Mouse (Mus musculus): ENCODE results near the gene Dock10. TPM values are rescaled to one million over a fixed set of nuclear protein-coding genes. Genes with fewer than 3 reads are reported as not detected.

The Dock10 gene
- polyA plus RNA-seq, 1 experiment from 2014 or later: 2.2 TPM

- H3K4me2 ChIP-seq: no peak overlapping the region
- no peaks in the 10 kb centered on the region for H3K9me3 ChIP-seq (replicated peaks)
- no peak for DNase-seq
- WGBS (ENCODE audit: insufficient replicate concordance): 63% methylated on average over 1 of the region's 1 CpGs
- H3K9ac ChIP-seq: no peak overlapping the region
- no peaks in the 10 kb centered on the region for H3K27me3 ChIP-seq
- no peak overlapping the region for H3K4me3 ChIP-seq (replicated peaks)
- no peak for ATAC-seq (ENCODE audit: low read depth)
- H3K4me1 ChIP-seq (replicated peaks): no peaks in the 10 kb centered on the region
- H3K36me3 ChIP-seq: no peaks in the 10 kb centered on the region
- no peak overlapping the region for H3K27ac ChIP-seq
Measured at GRCm38 (mm10) chr1:80654177-80654576, 104.2 kb downstream of the Dock10 start.

GRCm38 (mm10) chr1:80652803-80653202, 105.5 kb downstream of the Dock10 start:
- H3K36me3 ChIP-seq: no peaks in the 10 kb centered on the region
- H3K9me3 ChIP-seq (replicated peaks): no peaks in the 10 kb centered on the region
- no peak for DNase-seq
- no peaks in the 10 kb centered on the region for H3K4me1 ChIP-seq (replicated peaks)
- H3K4me2 ChIP-seq: no peak overlapping the region
- ATAC-seq (ENCODE audit: low read depth): no peak
- no peak overlapping the region for H3K4me3 ChIP-seq (replicated peaks)
- H3K27ac ChIP-seq: no peak overlapping the region
- no peaks in the 10 kb centered on the region for H3K27me3 ChIP-seq
- no peak overlapping the region for H3K9ac ChIP-seq

- Histone ChIP-seq H3K9me3 (replicated peaks) (no peaks in the 10 kb centered on the region), H3K4me3 (replicated peaks) (no peak overlapping the region), H3K27me3 (no peaks in the 10 kb centered on the region), H3K36me3 (no peaks in the 10 kb centered on the region), H3K27ac (no peak overlapping the region), H3K9ac (no peak overlapping the region), H3K4me1 (replicated peaks) (no peaks in the 10 kb centered on the region), H3K4me2 (no peak overlapping the region)
- 62% methylated on average over 2 of the region's 2 CpGs for WGBS (ENCODE audit: insufficient replicate concordance)
- ATAC-seq (ENCODE audit: low read depth): no peak
- no peak for DNase-seq
Measured at GRCm38 (mm10) chr1:80652083-80652482, 106.2 kb downstream of the Dock10 start.

GRCm38 (mm10) chr1:80646602-80647001, 111.7 kb downstream of the Dock10 start:
- H3K4me3 ChIP-seq (replicated peaks): no peak overlapping the region
- H3K9me3 ChIP-seq (replicated peaks): no peaks in the 10 kb centered on the region
- H3K27ac ChIP-seq: no peak overlapping the region
- ATAC-seq (ENCODE audit: low read depth) (no peak), DNase-seq (no peak)
- WGBS (ENCODE audit: insufficient replicate concordance): 9% methylated on average over 3 of the region's 3 CpGs
- H3K9ac ChIP-seq: no peak overlapping the region
- H3K27me3 ChIP-seq: no peaks in the 10 kb centered on the region
- no peak overlapping the region for H3K4me2 ChIP-seq
- H3K36me3 ChIP-seq: no peaks in the 10 kb centered on the region
- H3K4me1 ChIP-seq (replicated peaks): no peaks in the 10 kb centered on the region; the same call in 1 of the 2 replicates

GRCm38 (mm10) chr1:80643866-80644451, 114.4 kb downstream of the Dock10 start:
- Histone ChIP-seq H3K4me2 (no peak overlapping the region), H3K36me3 (no peaks in the 10 kb centered on the region), H3K9me3 (replicated peaks) (no peaks in the 10 kb centered on the region), H3K27ac (no peak overlapping the region), H3K4me1 (replicated peaks) (no peaks in the 10 kb centered on the region; the same call in 1 of the 2 replicates), H3K27me3 (no peaks in the 10 kb centered on the region), H3K9ac (no peak overlapping the region), H3K4me3 (replicated peaks) (no peak overlapping the region)
- DNase-seq: no peak
- no peak for ATAC-seq (ENCODE audit: low read depth)
- WGBS (ENCODE audit: insufficient replicate concordance): 55% methylated on average over 4 of the region's 4 CpGs

GRCm38 (mm10) chr1:80641832-80642231, 116.5 kb downstream of the Dock10 start:
- H3K36me3 ChIP-seq: no peaks in the 10 kb centered on the region
- H3K27ac ChIP-seq: no peak overlapping the region
- H3K27me3 ChIP-seq: no peaks in the 10 kb centered on the region
- ATAC-seq (ENCODE audit: low read depth) (no peak), DNase-seq (no peak)
- no peaks in the 10 kb centered on the region for H3K9me3 ChIP-seq (replicated peaks)
- H3K9ac ChIP-seq: no peak overlapping the region
- no peak overlapping the region for H3K4me2 ChIP-seq
- no peak overlapping the region for H3K4me3 ChIP-seq (replicated peaks)
- no peaks in the 10 kb centered on the region; the same call in 1 of the 2 replicates for H3K4me1 ChIP-seq (replicated peaks)
- WGBS (ENCODE audit: insufficient replicate concordance): 63% methylated on average over 3 of the region's 3 CpGs

GRCm38 (mm10) chr1:80641288-80641687, 117.0 kb downstream of the Dock10 start:
- no peak for DNase-seq
- H3K27ac ChIP-seq: no peak overlapping the region
- WGBS (ENCODE audit: insufficient replicate concordance): 46% methylated on average over 1 of the region's 1 CpGs
- H3K9ac ChIP-seq: no peak overlapping the region
- H3K4me2 ChIP-seq: no peak overlapping the region
- no peak for ATAC-seq (ENCODE audit: low read depth)
- no peaks in the 10 kb centered on the region for H3K27me3 ChIP-seq
- H3K4me1 ChIP-seq (replicated peaks): no peaks in the 10 kb centered on the region; the same call in 1 of the 2 replicates
- H3K36me3 ChIP-seq: no peaks in the 10 kb centered on the region
- no peaks in the 10 kb centered on the region for H3K9me3 ChIP-seq (replicated peaks)
- H3K4me3 ChIP-seq (replicated peaks): no peak overlapping the region

GRCm38 (mm10) chr1:80639553-80639952, 118.8 kb downstream of the Dock10 start:
- Histone ChIP-seq H3K9me3 (replicated peaks) (no peaks in the 10 kb centered on the region), H3K4me3 (replicated peaks) (no peak overlapping the region), H3K27ac (no peak overlapping the region), H3K36me3 (no peaks in the 10 kb centered on the region), H3K9ac (no peak overlapping the region), H3K4me2 (no peak overlapping the region), H3K4me1 (replicated peaks) (no peaks in the 10 kb centered on the region; the same call in 1 of the 2 replicates), H3K27me3 (no peaks in the 10 kb centered on the region)
- no peak for DNase-seq
- ATAC-seq (ENCODE audit: low read depth): no peak
- 49% methylated on average over 1 of the region's 1 CpGs for WGBS (ENCODE audit: insufficient replicate concordance)

GRCm38 (mm10) chr1:80637214-80637705, 121.1 kb downstream of the Dock10 start:
- Histone ChIP-seq H3K27me3 (no peaks in the 10 kb centered on the region), H3K9me3 (replicated peaks) (no peaks in the 10 kb centered on the region), H3K4me2 (no peak overlapping the region), H3K9ac (no peak overlapping the region), H3K4me3 (replicated peaks) (no peak overlapping the region), H3K27ac (no peak overlapping the region), H3K36me3 (no peaks in the 10 kb centered on the region), H3K4me1 (replicated peaks) (0 out of 2 replicates have a peak, but pooled peaks cover 4% of the 10 kb centered on the region)
- DNase-seq: no peak
- ATAC-seq (ENCODE audit: low read depth): no peak
- 40% methylated on average over 4 of the region's 4 CpGs for WGBS (ENCODE audit: insufficient replicate concordance)

GRCm38 (mm10) chr1:80635825-80636224, 122.5 kb downstream of the Dock10 start:
- Histone ChIP-seq H3K9me3 (replicated peaks) (no peaks in the 10 kb centered on the region), H3K9ac (no peak overlapping the region), H3K4me2 (no peak overlapping the region), H3K4me3 (replicated peaks) (no peak overlapping the region), H3K27ac (no peak overlapping the region), H3K4me1 (replicated peaks) (0 out of 2 replicates have a peak, but pooled peaks cover 4% of the 10 kb centered on the region), H3K27me3 (no peaks in the 10 kb centered on the region), H3K36me3 (no peaks in the 10 kb centered on the region)
- no peak for DNase-seq
- no peak for ATAC-seq (ENCODE audit: low read depth)
- 83% methylated on average over 4 of the region's 4 CpGs for WGBS (ENCODE audit: insufficient replicate concordance)

GRCm38 (mm10) chr1:80633536-80633935, 124.8 kb downstream of the Dock10 start:
- Histone ChIP-seq H3K36me3 (no peaks in the 10 kb centered on the region), H3K4me3 (replicated peaks) (no peak overlapping the region), H3K4me1 (replicated peaks) (0 out of 2 replicates have a peak, but pooled peaks cover 4% of the 10 kb centered on the region), H3K27me3 (no peaks in the 10 kb centered on the region), H3K9me3 (replicated peaks) (no peaks in the 10 kb centered on the region), H3K4me2 (no peak overlapping the region), H3K9ac (no peak overlapping the region), H3K27ac (no peak overlapping the region)
- WGBS (ENCODE audit: insufficient replicate concordance): 37% methylated on average over 4 of the region's 4 CpGs
- ATAC-seq (ENCODE audit: low read depth) (peak; percentile 50; the same call in 1 of the 2 replicates), DNase-seq (no peak)

Data from liver, embryonic 13.5 days (tissue).